Mouse (Mus musculus): ENCODE measurements around the gene Sorcs3.

Sorcs3 gene

DNA sequence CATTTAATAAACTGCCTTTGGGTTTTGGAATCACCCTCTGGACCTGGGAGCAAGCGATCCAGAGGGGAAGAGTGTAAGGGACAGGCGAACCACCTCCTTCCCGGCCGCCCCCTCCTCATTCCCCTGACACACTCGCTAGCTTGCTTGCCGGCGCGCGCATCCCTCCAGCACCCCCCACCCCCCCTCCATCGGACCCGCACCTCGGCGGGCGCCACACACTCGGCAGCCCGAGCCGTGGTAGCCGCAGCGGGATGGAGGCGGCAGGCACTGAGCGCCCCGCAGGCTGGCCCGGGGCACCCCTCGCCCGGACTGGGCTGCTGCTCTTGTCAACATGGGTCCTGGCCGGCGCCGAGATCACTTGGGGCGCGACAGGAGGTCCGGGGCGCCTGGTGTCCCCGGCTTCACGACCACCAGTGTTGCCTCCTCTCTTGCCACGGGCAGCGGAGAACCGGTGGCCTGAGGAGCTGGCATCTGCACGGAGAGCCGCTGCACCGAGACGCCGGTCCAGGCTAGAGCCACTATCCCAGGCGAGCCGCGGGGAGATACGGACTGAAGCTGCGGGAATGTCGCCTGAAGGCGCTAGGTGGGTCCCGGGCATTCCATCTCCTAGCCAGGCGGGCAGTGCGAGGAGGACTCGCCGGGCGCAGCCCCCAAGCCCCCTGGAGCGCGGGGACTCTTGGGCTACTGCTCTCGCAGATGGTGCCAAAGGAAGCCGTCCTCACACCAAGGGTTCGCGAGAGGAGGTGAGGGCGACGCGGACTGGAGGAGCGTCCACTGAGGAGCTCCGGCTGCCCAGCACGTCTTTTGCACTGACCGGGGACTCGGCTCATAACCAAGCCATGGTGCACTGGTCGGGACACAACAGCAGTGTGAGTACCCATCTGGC, at the start of gene Sorcs3:
Gene Sorcs3, plus strand, starts transcription at position 97 of the 886 bp plus-strand sequence.
- DNase-seq (ENCODE audit: low spot score) = no peak

DNA sequence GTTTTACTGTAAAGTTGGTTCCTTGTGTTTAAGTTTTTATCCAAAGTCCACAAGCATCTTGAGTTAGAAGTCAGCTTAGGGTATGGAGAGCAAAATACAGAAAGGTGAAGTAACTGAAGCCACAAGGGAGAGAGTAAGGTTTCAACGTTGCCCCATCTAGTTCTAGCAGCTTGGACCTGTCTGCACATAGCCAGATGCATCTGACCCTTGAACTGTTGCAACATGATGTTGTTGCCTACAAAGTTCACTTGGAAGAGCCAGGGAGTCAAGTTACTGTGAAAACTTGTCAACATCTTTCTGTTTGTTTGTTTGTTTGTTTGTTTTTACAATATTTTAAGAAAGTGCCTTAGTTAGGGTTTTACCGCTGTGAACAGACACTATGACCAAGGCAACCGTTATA, 40.5 kb upstream of the Sorcs3 start:
- no peak for DNase-seq (ENCODE audit: low spot score)

DNA sequence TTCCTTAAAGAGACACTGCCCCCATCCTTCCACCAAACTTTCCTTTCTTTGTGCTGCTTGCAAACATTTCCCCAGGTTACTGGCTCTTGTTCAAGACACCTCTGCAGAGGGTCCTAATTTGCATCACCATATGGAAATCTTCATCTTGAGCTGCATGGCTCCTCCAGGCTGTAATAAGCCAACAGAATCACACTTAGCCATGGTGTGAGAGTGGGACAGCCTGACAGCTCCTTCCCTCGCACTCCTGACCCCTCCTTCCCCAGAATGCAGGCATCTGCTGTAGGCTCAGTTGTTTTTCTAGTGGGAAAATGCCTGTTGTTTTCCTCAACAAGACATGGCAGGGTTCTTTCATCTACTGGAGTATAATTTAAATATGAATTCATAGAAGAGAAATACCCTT, 38.7 kb upstream of the Sorcs3 start:
- DNase-seq (ENCODE audit: low spot score) = no peak

DNA sequence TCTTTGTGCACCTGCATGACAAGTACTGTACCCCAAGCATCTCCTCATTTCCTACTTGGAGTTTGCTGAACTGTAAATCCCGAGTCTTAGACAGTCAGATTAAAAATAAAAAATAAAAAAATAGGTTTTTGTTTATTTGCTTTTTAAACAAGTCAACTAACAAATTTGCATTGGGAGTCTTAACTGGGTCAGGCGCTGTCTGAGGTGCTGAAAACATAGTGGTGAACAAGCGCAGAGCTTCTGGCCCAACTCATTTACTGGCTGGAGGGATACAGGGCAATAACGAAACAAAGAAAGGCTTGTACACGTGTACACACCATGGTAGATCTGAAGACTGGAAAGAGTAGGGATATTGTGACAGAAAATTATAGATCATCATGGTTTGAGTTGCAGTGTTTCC, 37.5 kb upstream of the Sorcs3 start:
- DNase-seq (ENCODE audit: low spot score) = no peak

DNA sequence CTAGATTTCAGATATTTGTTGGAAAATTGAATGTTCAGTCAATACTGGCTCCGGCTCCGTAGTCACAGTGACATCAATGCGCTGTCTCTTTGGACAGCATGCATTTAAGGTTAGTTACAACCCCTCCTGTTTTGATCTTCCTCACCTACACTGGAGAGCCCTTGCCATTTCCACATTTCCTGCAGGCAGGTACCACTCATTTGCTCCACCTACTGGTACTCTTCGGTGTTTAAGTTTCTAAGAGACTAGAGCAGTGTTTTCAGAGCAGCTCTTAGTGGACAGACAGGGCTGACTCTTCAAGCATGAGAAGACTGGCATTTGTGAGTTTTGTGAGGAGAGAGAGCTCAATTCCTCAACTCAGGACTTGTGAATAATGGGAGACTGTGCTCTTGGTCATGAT, 31.1 kb upstream of the Sorcs3 start:
- no peak for DNase-seq (ENCODE audit: low spot score)

DNA sequence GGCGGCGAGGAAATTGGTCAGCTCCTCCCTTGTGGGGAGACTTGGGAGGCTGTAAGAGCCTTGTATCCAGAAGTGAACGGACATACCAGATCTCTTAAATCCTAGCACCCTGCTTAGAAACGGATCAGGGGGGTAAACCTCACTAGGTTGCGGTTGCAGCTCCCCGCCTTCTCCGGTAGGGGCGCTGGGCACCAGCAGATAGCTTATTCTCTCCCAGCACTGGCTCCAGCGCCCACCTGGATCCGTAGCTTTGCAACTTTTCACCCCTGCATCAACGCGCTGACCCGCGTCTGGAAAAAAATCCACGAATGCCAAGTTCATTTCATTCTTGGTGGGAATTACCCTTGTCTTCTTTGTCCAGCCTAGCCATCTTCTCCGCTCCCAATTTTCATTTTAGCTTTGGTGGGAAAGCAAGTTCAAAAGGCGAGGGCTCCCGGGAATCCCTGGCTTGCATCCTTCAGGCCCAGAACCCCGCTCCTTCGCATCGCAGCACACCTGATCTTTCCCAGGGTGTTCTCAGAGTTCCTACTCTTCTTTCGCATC, 1.8 kb upstream of the Sorcs3 start:
- peak; percentile 28 for DNase-seq (ENCODE audit: low spot score)

DNA sequence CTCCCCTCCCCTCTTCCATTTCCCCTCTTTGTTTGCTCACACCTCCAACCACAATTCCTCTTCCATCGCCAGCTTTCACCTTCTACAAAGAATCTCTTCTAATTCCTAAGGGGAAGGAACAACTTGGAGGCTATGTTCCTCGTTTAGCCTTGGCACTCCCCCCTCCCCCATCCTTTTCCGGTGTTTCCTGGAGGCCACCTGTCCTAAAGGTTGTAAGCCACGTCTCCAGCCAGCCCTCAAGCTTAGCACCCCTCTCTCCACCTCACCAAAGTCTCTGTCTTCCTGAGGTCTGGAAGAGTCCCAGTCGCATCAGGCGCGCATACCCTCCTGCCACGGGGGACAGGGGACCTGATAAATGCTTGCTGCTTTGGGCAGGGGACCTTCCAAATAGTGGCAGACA, 1.3 kb upstream of the Sorcs3 start:
- no peak for DNase-seq (ENCODE audit: low spot score)

DNA sequence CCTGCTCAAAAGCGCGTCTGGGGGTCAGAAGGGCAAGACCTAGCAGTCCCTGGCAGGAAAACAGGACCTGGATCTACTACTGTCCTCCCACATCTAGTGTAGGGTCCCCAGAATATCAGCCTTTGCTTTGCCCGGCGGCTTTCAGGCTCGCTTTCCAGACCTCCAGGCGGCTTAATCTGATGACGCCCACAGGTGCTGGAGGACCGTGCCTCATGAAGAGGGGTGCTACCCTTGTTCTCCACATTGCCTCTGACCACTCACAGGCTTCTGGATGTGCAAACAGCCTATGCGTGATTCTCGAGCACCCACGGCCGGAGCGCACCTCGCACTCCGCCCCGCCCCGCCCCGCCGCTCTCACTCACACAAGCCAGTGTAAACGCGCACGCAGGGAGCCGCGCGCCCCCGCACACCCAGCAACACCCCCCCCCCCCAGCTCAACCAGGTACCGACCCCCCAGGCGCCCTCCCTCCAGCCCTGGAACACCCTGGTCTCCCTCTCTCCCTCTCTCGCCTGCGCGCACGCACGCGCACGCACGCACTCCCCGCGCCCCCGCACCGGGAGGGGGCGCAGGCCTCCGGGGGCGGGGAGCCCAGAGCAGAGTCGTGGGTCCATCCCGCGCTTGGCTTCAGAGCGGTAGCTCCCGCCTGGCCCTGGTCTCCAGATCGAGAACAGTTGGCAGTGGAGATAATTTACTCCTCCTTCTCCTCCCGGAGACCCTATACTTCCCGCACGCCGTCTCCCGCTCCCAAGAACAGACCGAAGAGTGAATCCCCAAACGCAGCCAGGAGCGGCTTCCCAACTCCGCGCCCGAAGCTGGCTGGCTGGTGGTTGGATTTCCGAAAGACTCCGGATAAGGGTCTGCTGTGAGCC, 698 bp upstream of the Sorcs3 start:
- DNase-seq (ENCODE audit: low spot score) = no peak

DNA sequence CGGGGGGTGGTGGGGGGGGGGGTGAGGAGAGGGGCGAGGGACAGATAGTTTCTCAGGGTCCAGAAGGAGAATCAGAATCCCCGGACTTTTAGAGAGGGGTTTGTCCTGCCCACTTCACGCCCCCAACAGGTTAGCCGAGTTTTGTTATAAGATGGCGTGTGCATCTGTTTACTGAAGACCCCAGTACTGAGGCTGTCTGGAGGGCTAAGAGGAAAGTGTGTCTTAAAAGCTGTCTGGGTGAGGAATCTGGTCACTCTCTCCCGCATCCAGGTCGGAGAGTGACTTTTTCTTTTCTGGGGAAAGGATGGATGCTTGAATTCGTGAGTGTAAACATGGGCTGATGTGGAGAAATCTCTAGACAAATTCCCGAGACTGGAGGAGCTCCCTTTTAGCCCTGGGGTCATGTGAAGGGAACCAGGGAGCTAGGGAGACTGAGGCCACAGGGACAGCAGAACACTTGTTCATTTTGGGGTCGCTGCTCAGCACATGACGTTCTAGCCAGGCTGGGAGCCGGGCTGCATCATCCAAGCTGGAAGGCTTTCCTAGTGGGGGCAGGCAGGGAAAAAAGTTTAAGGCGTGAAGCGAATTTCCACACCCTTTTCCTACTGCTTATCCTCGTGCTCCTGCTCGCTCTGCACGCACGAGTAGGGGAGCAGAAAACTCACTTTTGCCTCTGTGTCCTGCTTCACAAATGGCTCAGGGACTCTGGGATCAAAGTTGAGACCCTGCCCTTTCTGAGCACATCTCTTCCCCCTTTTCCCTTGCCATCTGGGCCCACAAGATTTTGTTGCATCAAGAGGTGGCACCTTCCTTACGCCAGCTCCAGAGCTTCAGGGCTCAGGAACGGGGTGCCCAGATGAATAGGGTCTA, 1.3 kb downstream of the Sorcs3 start:
- no peak for DNase-seq (ENCODE audit: low spot score)

DNA sequence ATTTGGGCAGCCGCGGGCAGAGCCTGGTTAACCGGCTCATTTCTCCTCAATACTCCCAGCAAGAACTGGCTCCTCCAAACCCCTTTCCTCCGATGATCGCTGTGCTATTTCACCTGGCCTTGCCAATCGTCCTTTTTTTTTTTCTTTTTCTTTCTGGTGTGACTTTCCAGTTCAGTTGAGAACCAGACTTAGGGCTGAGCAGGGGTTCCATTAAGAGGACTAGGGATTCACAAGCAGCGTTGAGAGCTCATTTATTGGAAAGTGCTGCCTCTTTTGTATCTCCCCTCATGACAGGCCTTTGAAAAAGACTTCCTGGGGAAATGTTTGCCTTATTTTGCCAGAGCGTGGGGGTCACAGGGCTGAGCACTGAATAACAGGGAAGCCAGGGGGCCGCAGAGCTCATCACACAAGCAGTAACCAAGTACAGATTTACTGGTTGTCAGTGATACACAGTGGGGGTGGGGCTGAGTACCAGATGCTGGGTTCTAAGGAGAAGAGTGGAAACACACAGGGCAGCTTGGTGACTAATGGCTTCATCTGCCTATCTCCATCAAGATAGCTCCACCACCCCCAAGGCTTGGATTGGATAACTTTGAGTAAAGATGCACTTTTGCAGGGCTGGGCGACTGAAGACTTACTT, 2.0 kb downstream of the Sorcs3 start:
- DNase-seq (ENCODE audit: low spot score) = no peak

DNA sequence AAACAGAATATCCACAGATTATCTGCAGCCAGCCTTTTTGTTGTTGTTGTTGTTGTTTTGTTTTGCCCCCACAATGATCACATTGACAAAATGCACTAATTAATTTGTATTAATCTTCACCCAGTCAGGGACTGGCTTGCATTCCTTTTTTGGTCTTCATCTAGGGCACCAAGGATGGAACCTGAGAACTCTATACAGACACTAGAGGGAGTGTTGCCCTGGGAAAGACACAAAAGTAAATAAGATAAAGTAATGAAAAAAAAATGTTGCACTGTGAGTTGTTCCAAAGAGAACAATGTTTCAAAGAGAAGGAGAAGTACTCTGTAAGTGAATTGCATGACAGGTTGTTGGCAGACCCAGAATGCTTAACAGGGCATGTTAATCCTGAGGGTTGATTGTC, 9.6 kb downstream of the Sorcs3 start:
- no peak for DNase-seq (ENCODE audit: low spot score)

DNA sequence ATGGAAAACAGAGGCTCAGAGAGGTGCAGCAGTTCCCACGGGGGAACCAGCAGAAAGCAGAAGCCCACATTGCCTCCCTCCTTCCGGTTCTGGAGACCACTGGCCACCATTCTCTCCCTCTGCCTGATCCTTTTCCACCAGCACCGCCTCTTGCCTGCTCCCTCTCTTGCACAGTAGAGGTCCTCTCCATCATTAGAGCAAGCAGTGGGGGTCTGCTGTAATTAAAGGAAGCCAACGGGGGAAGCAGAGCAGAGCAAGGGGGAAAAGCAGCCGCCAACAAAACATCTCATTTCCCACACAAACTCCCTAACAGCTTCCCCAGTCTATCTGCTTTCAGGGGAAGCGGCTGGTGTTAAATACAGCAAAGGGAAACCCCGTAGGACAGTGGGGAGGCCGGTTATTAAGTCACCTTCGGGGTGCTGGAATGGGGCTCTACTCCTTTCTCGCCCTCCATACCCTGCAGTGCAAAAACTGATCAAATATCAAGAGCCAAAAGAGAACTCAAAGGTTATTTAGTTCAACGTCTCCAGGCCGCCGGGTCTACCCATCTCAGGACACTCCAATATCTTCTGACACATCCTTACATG, 32.1 kb downstream of the Sorcs3 start:
- no peak for DNase-seq (ENCODE audit: low spot score)

DNA sequence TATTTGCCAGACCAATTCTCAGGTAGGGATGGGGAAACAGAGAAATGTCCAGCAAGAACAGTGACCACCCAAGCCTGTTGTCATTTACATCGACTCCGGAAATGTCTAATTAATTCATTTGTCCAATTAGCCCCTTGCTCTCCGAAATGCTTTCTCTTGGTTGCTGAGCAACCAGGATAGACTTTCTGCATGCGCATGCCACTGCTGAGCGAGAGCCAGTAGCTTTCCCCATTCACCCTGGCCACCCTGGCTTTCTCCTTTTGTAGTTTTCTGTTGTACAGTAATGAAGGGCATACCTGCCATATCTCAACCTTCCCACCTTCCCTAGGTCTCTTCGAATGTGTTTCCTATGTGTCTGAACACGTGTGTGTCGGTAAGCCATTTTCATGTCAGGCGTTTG, 32.6 kb downstream of the Sorcs3 start:
- DNase-seq (ENCODE audit: low spot score) = no peak

DNA sequence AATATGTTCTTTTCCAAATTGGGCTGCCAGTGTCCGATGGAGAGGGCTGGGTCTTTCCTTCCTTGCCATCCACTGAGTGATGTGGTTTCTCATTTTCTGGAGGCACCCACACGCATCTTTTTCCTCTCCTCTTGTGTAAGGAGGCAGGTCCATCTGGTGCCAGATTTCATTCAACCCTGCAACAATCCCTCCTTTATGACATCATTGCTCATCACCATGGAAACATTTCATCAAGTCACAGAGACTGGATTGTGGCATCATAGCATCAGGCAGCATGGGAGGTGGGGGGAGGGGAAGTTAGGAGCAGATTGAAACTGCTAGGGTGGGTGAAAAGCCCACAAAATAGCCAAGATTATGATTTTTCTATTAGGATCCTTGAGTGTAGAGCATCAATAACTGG, 35.1 kb downstream of the Sorcs3 start:
- no peak for DNase-seq (ENCODE audit: low spot score)

DNA sequence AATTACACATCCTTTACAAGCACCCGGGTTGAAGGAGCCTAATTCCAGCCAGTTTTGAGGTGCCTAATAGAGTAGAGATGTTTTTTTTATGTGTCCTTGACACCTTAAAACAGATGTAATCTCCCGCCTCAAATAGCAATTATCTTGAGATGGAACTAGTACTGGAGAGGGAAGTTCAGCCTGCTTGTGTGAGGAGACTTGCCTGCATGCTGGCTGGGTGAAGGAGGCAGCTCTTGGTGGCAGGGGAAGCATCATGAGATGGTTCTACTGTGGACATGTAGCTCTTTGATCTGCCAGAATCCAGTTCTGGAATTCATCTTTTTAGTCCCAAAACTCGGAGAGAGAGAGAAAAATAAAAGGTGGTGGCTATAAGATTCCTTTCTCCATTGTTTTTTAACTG, 38.2 kb downstream of the Sorcs3 start:
- DNase-seq (ENCODE audit: low spot score) = no peak

DNA sequence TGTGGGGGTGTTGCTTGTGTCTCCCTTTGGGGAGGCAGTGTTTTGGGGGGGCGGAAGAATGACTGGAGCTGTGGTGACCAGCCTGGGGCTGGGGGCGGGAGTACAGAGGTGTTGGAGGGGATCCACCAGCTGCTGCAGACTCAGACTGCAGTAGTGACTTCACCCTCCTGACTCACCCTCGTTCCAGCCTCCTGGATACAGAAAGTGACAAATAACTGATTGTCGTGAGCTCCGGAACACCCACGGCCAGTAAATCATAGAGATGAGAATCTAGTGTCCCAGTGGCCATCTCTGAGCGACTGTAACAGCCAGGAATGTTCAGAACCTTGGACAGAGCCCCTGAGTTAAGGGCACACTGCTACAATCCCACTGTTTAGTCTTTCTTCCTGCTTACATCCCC, 53.4 kb downstream of the Sorcs3 start:
- no peak for DNase-seq (ENCODE audit: low spot score)

DNA sequence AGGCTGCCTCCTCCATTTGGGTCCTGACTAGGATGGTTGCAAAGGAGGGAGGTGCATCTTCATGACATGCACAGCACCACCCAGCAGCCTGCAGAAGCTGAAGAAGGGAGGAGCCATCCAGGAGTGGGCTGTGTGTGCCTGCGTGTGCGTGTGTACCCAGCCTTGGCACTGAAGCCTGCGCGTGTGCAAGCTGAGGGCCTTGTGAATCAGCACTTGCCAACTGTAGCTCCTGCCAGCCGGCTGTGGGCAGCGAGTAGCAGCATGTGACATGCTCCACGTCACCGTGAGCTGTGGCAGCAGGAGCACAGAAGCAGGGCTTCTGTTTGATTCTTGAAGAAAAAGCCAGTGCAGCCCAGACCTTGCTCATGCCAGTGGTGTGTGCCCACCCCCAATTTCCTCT, 54.8 kb downstream of the Sorcs3 start:
- DNase-seq (ENCODE audit: low spot score) = no peak

DNA sequence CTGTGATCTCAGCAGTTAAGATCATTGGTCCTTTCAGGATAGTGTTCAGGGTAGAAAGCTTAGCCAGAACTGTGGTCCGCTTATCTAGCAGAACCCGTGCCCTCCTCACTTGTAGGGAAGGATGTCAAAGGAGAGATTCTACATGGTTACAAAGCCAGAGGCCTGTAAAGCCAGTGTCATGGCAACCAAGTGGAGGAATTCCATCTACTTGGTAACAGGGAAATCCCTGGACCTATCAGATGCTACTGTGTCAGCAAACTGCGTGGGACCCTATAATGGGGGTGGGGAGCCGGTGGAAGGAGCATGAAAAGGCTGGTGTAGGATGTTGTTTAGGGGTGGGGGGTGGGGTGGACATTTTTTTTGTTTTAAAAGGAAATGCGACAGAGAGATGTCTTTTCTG, 57.9 kb downstream of the Sorcs3 start:
- DNase-seq (ENCODE audit: low spot score) = no peak

DNA sequence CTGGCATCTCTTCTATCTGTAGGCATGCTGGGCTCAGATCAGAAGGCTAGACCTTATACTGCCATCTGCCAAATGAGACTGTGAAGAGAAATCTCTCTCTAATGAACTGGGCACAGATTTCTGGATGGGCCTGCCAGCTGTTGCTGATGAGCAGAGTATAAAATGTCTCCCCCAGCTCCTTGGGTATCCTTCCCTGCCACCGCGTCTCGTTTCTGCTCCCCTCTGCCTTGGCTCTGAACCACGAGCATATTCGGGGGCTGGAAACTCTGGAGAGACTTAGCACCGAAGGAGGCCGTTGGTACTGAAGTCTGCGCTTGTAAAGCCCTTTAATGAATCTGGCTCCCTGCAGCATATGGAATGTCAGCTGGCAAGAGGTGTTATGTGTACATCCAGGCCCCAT, 74.4 kb downstream of the Sorcs3 start:
- no peak for DNase-seq (ENCODE audit: low spot score)

DNA sequence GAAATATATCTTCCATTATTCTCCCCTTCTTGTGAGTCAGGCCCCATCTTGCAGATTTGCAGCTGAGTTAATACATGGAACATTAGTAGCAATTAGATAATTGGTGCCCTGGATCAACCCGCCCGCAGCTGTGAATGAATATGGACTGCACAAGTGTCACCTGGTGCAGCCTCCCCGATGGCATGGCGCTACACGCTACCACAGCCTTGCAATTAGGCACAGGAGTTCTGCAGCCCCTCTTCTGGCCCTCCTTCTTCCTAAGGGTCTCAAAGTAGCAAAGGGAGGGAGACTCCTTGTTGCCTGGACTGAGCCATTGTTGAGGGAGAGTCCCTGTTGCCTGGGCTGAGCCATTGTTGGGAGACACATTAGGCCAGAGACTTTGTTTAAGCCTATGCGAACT, 76.4 kb downstream of the Sorcs3 start:
- no peak for DNase-seq (ENCODE audit: low spot score)

DNA sequence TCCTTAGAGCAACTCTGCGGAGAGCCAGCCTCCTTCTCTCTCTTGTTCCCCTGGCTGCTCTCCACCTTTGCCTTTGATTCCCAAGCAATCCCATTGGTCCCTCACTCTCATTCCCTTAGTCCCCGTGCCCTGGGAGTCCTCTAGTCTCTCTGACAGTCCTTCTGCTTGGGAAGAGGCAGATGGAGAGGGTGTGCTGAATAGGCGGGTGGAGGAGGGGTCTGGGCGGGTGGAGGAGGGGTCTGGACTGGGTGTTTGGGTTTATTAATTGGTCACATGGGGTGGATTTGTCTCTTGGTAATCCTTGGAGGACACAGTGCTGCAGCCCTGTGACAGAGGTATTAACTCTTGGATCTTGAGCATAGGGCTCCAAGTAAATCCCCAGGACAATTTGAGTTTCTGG, 77.4 kb downstream of the Sorcs3 start:
- no peak for DNase-seq (ENCODE audit: low spot score)

Data from urinary bladder, postnatal 14 days (tissue).